Mouse (Mus musculus) megakaryocyte progenitor cell, adult 5-6 weeks (primary cell): ENCODE measurements at regions not wholly inside any gene's neighbourhood (a gene's known extent, or its start where the extent isn't known, plus 50 kb on each side); places are given as distances from the start of the nearest gene placed in this dataset.
"Not testable (repeated sequence)": the region's sequence is repeated elsewhere in the genome, so short reads cannot be mapped to it uniquely, and the experiment has no call there.

Experiments
- ATAC-seq: replicated peaks from 2 replicates; pipeline ENCODE4 v1.8.0; 2016; ENCODE audit warnings: mild to moderate bottlenecking, moderate TSS enrichment, inconsistent platforms; ENCODE audit not compliant: poor library complexity

DNA sequence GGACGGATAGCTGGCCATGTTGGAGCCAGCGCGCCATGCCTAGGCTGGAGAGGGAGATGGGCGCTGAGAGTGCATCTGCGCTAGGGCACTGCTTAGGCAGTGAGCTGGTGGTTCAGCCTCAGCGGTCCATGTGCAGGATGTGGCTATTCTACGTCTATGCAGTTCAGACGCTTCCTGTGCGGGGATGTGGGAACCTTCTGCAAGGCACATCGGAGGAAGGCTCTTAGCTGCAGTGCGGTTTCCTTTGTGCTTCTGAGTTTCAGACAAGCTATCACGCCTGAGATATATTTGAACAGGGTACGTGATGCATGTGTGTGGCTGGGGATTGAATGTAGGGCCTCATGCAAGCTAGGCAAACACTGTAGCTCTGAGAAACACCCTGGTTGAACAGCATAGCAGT is 54.4 kb upstream of the Lrpprc start:
- ATAC-seq = peak; percentile 99

DNA sequence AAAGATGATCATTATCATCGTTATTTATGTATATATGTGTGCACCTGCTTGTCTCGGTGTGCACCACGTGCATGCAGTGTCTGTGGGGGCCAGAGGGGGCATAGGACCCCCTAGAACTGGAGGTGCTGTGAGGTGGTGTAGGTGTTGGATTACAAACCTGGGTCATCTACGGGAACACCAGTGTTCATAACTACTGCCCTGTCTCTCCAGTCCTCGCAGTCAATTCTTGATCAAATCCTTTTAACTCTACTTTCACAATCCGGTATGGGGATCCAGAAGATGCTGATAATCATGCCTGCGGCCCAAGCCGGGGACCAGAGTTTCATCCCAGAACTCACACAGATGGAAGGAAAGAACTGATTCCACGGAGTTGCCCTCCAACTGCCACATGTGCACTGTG is 55.6 kb upstream of the Lrpprc start:
- ATAC-seq = no peak

DNA sequence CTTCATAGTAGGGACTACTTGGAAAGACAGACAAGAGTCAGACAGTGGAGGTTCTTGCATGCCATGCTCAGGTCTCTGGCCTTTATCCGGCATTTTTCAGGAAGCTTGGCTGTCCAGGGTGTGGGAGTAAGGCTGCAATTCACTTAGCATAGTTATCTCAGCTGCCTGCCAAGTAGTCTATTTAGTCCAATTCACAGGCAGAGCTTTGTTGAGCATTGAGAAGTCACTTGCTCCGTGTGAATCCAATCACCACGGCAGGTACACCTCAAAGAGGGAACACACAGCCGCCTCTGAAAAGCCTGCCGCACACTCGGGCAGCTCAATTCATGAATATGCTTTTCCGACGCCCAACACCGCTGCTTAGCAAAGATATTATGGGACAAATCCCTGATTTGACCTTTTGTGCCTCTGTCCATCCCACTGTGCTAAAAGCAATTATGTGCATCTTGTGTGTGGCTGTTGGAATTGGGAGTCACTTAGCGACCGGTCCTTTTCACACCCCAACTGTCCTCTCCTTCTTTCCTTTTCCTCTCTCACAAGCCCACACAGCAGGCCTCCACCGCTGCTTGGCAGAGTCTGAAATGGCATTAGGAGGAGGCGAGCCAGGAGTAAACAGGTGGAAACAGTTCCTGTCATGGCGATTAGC is 57.9 kb upstream of the Lrpprc start:
- ATAC-seq = no peak

DNA sequence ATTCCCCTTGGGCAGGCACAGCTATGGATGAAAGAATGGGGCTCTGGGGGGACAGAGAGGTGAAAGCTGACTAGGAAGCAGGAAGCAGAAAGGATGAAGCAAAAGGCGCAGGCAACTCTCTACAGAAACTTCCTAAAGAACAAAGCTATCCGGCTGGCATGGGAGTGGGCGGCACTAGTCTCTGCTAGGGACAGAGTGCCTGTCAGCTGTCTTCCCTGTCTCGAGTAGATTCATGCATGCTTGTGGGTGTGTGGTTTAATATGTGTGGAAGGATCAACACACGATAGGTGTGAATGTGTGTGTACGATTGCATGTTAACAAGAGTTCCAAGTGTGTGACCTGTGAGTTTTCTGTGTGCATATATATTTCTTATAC is 58.4 kb upstream of the Lrpprc start:
- no peak for ATAC-seq

DNA sequence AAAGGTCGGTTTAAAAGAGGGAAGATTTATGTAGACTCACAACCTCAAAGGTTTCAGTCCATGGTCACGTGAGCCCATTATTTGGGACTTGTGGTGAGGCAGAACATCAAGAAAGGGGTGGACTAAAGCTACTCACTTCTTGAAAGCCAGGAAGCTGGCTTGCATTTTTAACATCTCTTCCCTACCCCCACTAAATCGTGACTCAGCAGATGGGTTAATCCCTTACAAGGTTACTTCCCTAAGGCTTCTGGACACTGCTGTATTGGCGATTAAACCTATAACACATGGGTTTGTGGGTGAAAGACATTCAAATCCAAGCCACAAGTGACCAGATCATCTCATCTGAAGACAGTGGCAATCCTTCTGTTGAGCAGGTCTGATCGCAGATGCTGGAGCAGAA is 59.9 kb upstream of the Lrpprc start:
- ATAC-seq = peak; percentile 78

DNA sequence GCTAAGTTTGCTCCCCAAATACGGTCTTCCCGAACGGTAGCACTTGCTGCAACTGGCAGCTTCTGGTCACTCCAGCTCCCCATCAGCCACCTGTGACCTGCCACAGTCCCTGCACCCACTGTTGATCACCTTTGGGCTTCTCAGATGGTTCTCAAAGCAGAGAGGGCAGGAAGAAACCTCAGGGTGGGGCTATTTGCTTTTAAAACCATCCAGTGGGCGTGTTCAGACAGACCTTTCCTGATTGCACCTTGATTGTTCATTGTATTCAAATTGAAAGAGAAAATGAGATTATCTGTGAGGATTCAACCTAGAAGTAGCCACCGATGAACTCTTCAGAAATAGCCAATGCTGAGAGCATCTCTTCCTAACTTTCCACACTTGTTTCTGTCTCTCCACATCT is 60.3 kb upstream of the Lrpprc start:
- no peak for ATAC-seq

DNA sequence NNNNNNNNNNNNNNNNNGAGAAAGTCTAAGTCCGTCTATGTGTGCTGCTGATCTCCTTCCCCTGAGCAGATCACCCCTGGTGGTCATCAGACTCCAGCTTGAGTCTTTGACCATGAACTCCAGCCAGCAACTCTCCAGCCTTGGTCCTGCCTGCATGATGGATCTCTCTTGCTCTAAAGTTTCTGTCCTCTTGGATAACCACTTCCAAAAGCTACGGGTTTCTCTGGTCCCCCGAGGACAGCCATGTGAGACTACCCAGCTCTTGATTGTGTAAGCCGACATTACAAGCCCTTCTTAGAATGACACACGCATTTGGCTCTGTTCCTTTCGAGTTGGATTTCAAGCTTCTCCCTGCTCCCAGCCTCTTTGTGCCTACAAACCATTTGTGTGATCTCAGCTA is 66.4 kb upstream of the Lrpprc start:
- ATAC-seq = no peak

DNA sequence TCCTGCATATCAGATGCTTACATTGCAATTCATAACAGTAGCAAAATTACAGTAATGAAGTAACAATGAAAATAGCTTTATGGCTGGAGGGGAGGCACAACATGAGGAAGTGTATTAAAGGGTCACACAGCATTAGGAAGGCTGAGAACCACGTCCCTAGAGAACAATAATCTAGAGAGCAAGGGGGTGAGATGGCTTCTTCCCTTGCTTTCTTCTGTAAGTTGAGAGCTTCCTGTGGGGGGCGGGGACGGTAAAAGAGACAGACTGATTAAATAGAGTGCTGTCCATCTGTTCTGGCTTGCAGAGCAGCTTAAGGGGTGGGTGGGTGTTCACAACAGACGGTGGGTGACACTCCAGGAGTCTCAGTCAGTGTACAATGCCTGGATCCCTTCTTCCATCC is 68.2 kb upstream of the Lrpprc start:
- no peak for ATAC-seq

DNA sequence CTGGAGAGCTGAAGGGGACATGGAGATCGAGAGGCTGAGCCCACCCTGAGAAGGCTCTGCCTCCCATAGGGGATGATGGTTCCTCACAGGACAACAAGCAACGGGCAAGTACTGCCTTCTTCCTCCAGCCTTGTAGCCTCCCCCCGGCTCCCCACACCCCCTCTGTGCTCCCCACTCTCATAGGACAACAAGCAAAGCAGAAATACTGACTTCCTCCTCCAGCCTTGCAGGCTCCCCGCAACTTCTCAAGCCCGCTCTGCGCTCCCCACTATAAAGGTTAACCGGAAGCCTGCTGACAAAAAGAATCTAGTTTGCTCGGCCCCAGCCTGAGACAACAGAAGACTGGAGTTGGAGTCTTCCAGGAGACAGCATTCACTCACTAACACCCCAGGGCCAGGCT is 69.3 kb upstream of the Lrpprc start:
- peak; percentile 91 for ATAC-seq

DNA sequence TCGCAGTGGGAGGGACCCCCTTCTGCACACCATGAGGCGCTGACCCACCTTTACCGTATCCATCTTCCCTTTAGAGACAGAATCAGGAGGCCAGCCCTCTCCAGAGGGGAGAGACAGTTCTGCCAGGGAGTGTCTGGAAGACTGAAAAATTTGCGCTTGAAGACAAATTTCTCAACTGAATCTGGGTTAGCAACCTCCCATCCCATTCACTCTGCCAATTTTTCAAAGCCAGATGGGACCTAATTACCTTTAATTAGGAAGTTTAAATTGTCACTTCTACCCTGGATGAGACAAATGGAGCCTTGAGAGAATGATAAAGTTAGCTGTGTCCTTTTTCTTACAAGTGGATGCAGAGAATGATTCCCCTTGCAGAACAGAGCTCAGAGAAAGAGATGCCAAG is 70.2 kb upstream of the Lrpprc start:
- ATAC-seq = no peak

DNA sequence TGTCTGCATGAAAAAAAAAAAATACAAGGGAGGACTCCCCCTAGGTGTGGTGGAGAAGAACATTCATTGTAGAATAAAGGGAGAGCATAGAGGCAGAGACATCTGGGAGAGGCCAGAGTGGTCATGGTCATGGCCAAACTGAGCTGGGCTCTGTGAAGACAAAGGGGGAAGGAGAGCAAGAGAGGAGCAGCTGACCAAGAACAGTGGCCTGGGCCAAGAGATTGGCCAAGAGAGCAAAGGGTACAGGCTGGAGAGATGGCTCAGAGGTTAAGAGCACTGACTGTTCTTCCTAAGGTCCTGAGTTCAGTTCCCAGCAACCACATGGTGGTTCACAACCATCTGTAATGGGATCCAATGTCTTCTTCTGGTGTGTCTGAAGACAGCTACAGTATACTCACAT is 73.6 kb upstream of the Lrpprc start:
- not testable (repeated sequence) for ATAC-seq

DNA sequence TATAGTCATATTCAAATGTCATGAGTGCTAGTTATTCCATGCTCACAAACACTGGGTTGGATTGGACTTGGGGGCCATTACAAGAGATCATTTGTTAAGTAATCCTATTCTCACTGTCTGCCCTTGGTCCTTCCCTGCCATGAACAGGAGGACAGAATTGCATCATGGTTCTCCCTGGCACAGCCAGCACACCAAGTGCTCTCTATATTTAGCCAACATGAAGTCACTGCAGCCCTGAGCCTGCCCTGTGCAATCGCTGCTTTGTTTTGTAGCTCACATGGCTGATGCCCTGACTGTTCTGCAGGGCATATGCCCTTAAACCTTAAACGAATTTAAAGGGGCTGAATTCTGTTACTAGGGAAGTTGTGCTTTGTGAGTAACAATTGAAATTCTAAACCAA is 74.6 kb upstream of the Lrpprc start:
- peak; percentile 66 for ATAC-seq

DNA sequence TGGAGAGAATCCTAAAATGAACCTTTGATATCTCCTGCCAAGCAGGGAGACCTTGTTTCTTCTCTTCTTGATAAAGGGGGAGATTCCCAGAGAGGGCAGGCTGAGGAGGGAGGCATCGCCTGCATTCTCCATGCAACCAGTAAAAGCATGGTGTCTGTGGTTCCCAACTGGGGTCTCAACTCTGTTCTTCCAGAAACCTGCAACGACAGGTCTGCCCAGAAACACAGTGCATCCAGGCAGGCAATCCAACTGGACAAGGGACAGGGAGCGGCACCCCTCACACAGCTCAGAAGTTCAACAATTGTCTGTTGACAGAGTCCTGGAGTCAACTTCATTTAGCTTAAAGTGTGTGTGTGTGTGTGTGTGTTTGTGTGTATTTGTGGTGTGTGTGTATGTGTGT is 75.0 kb upstream of the Lrpprc start:
- no peak for ATAC-seq

DNA sequence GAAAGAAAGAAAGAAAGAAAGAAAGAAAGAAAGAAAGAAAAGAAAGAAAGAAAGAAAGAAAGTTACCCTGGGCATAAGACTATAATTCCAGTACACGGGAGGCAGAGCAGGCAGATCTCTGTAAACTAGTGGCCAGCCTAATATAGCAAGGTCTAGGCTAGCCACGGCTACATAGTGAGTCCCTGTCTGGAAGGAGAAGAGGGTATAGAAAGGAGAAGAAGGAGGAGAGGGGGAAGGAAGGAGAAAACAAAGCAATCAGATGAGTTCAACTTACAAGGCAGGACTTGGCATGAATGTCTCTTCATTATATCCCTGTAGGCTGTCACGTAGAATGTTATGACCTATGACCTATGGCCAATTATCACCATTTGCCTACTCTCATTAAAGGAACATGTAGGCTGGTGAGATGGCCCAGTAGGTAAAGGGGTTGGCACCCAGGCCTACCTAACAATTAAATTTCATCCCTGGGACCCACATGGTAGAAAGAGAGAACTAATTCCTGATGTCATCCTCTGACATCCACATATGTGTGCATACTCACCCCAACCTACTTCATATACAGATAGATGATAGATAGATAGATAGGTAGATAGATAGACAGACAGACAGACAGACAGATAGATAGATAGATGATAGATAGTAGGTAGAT is 78.6 kb upstream of the Lrpprc start:
- ATAC-seq = peak; percentile 65

DNA sequence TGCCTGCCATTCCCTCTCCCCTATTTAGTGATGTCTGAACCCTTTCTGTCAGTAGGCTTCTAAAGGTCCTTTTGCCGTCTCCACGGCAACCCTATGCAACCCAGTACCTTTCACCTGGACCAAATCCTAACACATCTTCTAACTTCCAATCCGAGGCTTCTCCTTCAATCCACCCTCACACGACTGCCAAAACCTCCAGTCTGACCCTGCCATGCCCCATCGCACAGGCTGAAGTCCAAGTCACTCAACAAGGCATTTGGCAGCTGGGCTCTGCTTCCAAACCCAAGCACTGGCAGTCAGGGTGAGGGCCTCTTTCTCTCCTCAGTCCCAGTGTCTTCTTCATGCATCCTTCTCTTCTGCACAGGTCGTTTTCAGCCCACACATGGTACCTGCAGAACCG is 83.0 kb upstream of the Lrpprc start:
- no peak for ATAC-seq

DNA sequence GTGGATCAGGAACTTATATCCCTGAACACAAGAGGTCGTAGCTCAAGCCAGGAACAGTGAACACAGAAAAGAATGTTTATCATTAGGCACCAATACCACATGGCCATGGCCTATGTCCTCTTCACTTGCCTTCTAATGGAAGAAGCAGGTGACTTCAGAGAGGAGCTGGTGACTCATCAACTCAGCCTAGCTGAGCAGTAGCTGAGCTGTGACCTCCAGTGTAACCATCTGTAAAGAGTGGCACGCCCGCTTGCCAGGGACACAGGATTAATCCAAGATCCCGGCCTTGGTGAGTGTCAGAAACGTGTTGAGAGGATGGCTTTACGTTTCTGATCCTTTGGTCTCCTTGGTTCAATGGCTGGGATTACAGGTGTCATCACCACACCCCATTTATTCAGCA is 82.0 kb upstream of the Ppm1b start:
- ATAC-seq = no peak

DNA sequence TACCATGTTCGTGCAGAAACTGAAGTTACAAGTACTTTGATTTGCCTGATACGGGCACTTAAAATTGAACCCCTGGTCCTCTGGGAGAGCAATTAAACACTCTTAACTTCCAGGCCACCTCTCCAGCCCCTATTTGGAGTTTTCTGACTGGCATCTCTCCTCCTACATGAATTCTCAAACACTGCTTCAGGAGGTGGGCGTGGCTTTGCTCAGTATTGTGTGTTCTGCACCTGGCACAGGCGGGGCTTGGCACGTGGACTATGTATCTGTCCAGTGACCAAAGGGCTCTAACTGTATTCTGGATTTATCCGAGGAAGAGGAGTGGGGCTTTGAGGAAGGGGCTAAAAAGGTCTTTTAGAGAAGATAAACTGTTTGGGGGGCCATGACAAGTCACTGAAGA is 81.5 kb upstream of the Ppm1b start:
- ATAC-seq = no peak

DNA sequence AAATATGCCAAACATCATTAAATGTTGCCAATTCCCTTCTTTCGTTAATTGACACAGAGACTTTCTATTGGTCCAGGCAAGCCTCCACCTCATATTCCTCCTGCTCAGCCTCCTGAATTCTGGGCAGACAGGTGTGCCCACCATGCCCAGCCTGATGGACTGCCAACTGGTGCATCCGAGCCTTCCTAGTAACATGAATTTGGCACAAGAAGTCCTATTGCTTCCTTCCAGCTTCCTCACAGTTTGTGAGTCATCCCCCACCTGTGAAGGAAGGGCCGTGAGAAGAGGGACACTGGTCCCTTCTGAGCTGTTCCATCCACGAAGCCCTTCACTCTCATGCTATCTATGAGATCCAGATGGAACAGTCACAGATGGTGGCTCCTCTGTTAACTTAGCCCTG is 80.5 kb upstream of the Ppm1b start:
- no peak for ATAC-seq

DNA sequence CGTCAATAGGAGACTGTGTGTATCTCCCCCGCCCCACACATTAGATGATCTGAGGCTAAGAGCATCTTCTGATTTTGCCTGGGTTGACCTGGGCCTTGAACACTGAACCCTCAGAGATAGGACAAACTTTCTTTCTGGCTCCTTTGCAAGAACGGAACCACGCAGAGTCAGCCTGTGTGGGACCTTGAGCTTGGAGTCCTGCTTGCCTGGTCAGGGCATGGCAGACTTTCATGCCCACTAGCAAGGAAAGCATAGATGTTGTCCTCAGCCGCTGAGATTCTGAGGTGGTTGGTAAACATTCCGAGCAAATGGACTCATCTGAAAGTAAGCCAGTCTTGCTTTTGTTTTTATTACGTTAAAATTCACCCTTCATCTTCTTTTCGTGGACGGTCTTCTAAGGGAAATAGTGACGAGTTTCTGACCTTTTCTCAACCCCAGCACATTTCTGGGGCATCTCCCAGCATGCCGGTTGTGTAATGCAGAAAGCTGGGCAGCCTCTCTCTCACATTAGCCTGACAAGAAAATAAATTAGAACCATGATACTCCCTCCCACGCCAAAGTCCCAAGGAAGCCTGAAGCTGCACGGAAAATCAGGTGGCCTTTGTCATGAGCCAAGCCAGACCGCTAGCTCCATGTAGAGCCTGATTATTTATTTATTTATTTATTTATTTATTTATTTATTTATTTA is 79.2 kb upstream of the Ppm1b start:
- ATAC-seq = no peak

DNA sequence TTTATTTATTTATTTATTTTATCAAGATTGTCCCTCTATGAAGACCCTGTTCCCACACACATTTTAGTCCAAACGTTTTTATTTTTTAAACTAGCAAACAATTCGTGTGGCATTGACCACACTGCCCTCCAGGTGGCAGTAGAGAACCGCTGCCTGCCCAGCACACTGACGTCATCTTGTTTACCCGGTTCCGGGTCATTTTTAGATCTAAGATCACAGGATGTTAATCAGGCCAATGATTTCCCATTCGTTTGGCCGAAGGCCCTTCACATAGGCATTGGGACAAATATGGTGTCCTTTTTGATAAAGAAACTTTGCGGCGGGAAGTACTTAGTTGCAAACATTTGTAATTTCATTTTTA is 78.7 kb upstream of the Ppm1b start:
- ATAC-seq = peak; percentile 94

DNA sequence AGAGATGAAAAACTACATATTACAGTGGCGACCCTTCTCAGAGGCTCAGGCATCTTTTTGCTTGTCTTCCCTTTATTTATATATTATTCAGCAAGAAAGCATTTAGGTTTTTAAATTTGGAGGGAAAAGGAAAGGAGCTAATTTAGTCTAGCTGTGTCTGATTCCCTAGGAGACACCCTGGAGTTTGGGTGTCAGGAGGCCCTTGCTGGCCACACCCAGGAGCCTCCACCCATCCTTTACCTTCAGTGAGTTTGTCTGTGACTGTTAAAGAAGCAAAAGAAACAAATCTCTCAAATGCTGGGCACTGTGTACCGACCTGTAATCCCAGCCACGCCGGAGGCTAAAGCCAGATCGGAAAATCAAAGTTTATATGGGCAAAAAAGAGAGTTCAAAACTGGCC is 78.2 kb upstream of the Ppm1b start:
- ATAC-seq = no peak

DNA sequence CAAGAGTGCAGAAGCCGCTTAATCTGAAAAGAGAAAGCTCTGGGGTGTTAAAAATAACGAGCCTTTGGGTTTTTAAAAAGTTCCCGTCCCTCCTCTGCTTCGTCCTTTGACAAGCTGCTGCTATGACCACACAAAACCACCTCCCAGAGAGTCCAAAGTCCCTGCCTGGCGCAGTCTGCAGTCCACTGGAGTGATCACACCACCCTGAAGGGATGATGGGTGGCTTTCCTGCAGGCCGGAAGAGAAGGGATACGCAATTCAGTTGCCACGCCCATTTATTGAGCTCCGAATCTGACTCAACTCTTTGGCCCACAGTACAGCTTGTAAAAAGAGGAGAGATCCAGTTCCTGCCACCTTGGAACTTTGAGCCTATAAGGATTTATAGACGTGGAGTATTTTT is 77.4 kb upstream of the Ppm1b start:
- no peak for ATAC-seq

DNA sequence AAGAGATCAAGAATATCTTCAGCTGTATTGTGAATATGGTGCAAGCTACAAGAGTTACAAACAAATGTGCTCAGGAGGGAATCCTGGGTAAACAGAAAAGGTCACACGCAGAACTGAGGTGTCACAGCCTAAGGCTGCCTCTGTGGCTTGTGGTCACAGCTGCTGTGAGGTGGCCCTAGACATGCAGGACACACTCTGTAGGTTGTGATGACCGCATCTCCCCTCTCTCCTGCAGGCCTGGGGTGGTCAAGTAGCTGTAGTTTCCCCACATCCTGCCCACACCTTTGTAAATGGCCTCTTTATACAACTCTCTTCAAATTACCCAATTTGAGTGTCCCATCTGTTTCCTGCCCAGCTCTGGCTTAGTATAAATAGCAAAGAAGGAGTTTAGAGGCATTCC is 75.6 kb upstream of the Ppm1b start:
- peak; percentile 79 for ATAC-seq
